Mouse (Mus musculus): ENCODE data around the gene Sema3b. TPM values are rescaled to one million over a fixed set of nuclear protein-coding genes. Genes with fewer than 3 reads are reported as not detected.
A peak's percentile ranks its signal among the peaks of the same experiment; 100 is the strongest.

Sema3b gene
- polyA plus RNA-seq, 1 experiment: 16.6 TPM

- peak overlapping the region; percentile 22 for H3K27ac ChIP-seq (ENCODE audit: insufficient read depth, low read length)
- no peak for TF ChIP-seq CTCF (IDR thresholded peaks at IDR 0.05; ENCODE audit: borderline replicate concordance, insufficient read depth, low read length)
- TF ChIP-seq POLR2A (IDR thresholded peaks at IDR 0.05; ENCODE audit: low read depth, low read length): no peak
- no peak overlapping the region for H3K4me3 ChIP-seq (ENCODE audit: insufficient read depth, low read length)
- H3K4me1 ChIP-seq (ENCODE audit: control insufficient read depth, insufficient read depth, low read length): peaks cover 28% of the 10 kb centered on the region
Observed at GRCm38 (mm10) chr9:107627387-107628255, 18.6 kb upstream of the Sema3b start.

- H3K4me3 ChIP-seq (ENCODE audit: insufficient read depth, low read length): no peak overlapping the region
- no peak for TF ChIP-seq POLR2A (IDR thresholded peaks at IDR 0.05; ENCODE audit: low read depth, low read length)
- peak; percentile 86 for TF ChIP-seq CTCF (IDR thresholded peaks at IDR 0.05; ENCODE audit: borderline replicate concordance, insufficient read depth, low read length)
Observed at GRCm38 (mm10) chr9:107626844-107627277, 17.8 kb upstream of the Sema3b start.

GRCm38 (mm10) chr9:107626158-107626843 lies 17.3 kb upstream of the Sema3b start:
- TF ChIP-seq POLR2A (IDR thresholded peaks at IDR 0.05; ENCODE audit: low read depth, low read length): no peak
- TF ChIP-seq CTCF (IDR thresholded peaks at IDR 0.05; ENCODE audit: borderline replicate concordance, insufficient read depth, low read length): no peak
- Histone ChIP-seq H3K4me3 (ENCODE audit: insufficient read depth, low read length) (no peak overlapping the region), H3K4me1 (ENCODE audit: control insufficient read depth, insufficient read depth, low read length) (peaks cover 29% of the 10 kb centered on the region), H3K27ac (ENCODE audit: insufficient read depth, low read length) (peak overlapping the region; percentile 29)

More at GRCm38 (mm10) chr9:107626844-107627277, 17.8 kb upstream of the Sema3b start:
- H3K4me1 ChIP-seq (ENCODE audit: control insufficient read depth, insufficient read depth, low read length): peaks cover 28% of the 10 kb centered on the region
- peak overlapping the region; percentile 44 for H3K27ac ChIP-seq (ENCODE audit: insufficient read depth, low read length)

DNA sequence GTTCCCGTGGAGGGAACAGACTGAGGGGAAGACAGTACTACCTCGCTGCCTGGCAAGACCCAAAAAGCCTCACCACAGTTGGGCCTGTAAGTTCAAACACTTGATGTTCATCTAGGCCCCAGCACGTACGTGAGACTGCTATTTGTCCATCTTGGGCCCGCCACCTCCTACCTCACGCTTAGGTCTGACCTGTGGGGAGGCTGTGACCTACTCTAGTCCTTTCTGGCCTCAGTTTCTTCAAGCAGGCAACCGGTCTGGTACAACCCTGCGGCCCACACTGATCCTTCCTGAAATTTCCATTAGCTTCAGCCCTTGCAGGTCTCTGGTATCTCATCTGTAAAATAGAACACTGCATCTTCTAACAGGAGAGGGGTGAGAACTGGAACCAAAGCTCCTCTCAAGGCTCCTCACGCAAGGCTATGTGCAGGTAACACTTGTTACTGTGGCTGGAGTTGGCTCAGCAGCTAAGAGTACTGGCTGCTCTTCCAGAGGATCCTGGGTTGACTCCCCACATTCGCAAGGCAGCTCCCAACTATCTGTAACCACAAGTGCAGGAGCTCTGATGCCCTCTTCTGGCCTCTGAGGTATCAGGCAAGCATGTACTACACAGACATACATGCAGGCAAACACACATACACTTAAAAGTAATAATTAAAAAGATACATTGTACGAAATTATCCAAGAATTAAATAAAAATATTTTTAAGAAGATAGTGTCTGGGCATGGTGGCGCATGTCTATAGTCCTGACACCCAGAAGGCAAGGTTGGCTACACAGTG lies 16.5 kb upstream of the Sema3b start:
- Histone ChIP-seq H3K4me1 (ENCODE audit: control insufficient read depth, insufficient read depth, low read length) (peaks cover 28% of the 10 kb centered on the region), H3K4me3 (ENCODE audit: insufficient read depth, low read length) (no peak overlapping the region), H3K27ac (ENCODE audit: insufficient read depth, low read length) (0 out of 2 replicates have a peak overlapping the region, but pooled peaks have one; percentile 29)
- TF ChIP-seq POLR2A (IDR thresholded peaks at IDR 0.05; ENCODE audit: low read depth, low read length): no peak
- no peak for TF ChIP-seq CTCF (IDR thresholded peaks at IDR 0.05; ENCODE audit: borderline replicate concordance, insufficient read depth, low read length)

DNA sequence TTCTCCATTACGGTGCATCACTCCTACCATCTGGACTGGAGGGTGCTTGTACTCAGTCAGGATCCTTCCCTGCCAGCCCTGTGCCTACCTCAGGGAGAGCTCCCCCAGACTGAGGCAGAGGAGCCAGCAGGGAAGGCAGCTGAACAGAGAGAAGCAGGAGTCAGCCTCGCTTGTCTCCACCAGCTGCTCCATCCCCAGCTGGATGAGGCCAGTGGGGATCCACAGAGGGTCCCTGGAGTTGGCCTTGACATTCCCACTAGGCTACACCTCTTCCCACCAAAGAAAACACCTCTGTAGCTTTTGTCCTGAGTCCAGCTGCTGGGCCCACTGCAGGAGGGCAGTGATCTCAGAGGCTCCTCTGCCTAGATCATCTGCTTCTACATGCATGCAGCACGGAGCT lies 15.9 kb upstream of the Sema3b start:
- Histone ChIP-seq H3K4me1 (ENCODE audit: control insufficient read depth, insufficient read depth, low read length) (peaks cover 32% of the 10 kb centered on the region), H3K27ac (ENCODE audit: insufficient read depth, low read length) (no peak overlapping the region), H3K4me3 (ENCODE audit: insufficient read depth, low read length) (no peak overlapping the region)
- TF ChIP-seq CTCF (IDR thresholded peaks at IDR 0.05; ENCODE audit: borderline replicate concordance, insufficient read depth, low read length) (no peak), POLR2A (IDR thresholded peaks at IDR 0.05; ENCODE audit: low read depth, low read length) (no peak)

DNA sequence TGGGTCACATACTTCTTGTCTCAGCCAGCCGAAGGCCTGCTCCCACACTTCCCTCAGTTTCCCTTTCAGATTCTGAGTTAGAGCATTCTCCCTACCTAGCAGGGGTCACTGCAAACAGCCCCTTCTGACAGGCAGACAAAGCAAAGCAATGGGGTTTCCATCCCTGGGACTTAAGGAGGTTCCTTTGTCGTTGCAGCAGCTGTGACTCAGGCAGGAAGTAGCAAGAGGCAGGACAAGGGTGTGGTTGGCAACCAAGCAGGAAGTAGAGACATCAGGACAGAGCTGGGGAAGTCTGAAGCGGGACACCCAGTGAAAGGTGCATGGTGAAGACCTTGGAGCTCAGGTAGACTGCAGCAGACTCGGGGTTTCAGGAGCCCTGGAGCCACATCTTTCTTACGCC lies 15.5 kb upstream of the Sema3b start:
- H3K27ac ChIP-seq (ENCODE audit: insufficient read depth, low read length): no peak overlapping the region
- H3K4me3 ChIP-seq (ENCODE audit: insufficient read depth, low read length): no peak overlapping the region
- no peak for TF ChIP-seq CTCF (IDR thresholded peaks at IDR 0.05; ENCODE audit: borderline replicate concordance, insufficient read depth, low read length)
- TF ChIP-seq POLR2A (IDR thresholded peaks at IDR 0.05; ENCODE audit: low read depth, low read length): no peak
- H3K4me1 ChIP-seq (ENCODE audit: control insufficient read depth, insufficient read depth, low read length): peaks cover 35% of the 10 kb centered on the region

DNA sequence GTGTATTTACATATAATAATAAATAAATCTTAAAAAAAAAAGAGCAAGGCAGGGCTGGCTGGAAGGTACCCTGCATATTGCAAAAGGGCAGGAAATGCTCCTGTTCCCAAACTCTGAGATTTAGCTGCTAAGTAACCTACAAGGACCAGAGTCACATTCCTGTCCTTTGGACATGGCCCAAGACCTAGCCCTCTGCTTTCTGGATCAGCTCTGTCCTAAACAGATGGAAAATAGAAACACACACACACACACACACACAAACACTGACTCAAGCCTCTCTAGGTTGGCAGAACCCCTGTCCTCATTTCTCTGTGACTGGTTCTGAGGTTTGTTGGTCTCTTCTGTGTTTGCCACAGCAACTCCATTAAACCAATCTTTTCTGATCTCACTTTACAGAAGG lies 11.9 kb upstream of the Sema3b start:
- TF ChIP-seq POLR2A (IDR thresholded peaks at IDR 0.05; ENCODE audit: low read depth, low read length) (no peak), CTCF (IDR thresholded peaks at IDR 0.05; ENCODE audit: borderline replicate concordance, insufficient read depth, low read length) (no peak)
- H3K4me3 ChIP-seq (ENCODE audit: insufficient read depth, low read length): no peak overlapping the region
- H3K27ac ChIP-seq (ENCODE audit: insufficient read depth, low read length): no peak overlapping the region
- H3K4me1 ChIP-seq (ENCODE audit: control insufficient read depth, insufficient read depth, low read length): peaks cover 28% of the 10 kb centered on the region

DNA sequence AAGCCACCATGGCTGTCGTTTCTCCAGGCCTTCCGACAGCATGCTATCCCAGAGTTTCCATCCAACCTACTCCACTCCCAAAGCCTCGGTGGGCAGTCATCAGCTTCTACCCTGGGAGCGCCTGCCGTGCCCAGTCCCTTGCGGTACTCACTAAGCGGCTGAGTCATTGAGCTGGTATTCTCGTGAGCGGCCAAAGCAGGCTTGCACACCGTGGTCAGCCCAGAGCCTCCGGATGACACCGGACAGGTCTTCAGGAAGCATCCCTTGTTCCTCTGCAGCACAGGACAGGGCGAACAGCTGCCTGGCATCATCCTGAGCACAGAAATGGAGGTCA lies 10.5 kb upstream of the Sema3b start:
- H3K4me3 ChIP-seq (ENCODE audit: insufficient read depth, low read length): no peak overlapping the region
- H3K4me1 ChIP-seq (ENCODE audit: control insufficient read depth, insufficient read depth, low read length): peaks cover 24% of the 10 kb centered on the region
- TF ChIP-seq CTCF (IDR thresholded peaks at IDR 0.05; ENCODE audit: borderline replicate concordance, insufficient read depth, low read length) (no peak), POLR2A (IDR thresholded peaks at IDR 0.05; ENCODE audit: low read depth, low read length) (no peak)
- H3K27ac ChIP-seq (ENCODE audit: insufficient read depth, low read length): peak overlapping the region; percentile 28; the same call in 1 of the 2 replicates

GRCm38 (mm10) chr9:107618778-107619545 lies 9.9 kb upstream of the Sema3b start:
- Histone ChIP-seq H3K27ac (ENCODE audit: insufficient read depth, low read length) (peak overlapping the region; percentile 28), H3K4me1 (ENCODE audit: control insufficient read depth, insufficient read depth, low read length) (peaks cover 21% of the 10 kb centered on the region), H3K4me3 (ENCODE audit: insufficient read depth, low read length) (no peak overlapping the region)
- TF ChIP-seq CTCF (IDR thresholded peaks at IDR 0.05; ENCODE audit: borderline replicate concordance, insufficient read depth, low read length) (no peak), POLR2A (IDR thresholded peaks at IDR 0.05; ENCODE audit: low read depth, low read length) (no peak)
